Mouse (Mus musculus): Measurements from ENCODE around the gene Slc17a7.

DNA sequence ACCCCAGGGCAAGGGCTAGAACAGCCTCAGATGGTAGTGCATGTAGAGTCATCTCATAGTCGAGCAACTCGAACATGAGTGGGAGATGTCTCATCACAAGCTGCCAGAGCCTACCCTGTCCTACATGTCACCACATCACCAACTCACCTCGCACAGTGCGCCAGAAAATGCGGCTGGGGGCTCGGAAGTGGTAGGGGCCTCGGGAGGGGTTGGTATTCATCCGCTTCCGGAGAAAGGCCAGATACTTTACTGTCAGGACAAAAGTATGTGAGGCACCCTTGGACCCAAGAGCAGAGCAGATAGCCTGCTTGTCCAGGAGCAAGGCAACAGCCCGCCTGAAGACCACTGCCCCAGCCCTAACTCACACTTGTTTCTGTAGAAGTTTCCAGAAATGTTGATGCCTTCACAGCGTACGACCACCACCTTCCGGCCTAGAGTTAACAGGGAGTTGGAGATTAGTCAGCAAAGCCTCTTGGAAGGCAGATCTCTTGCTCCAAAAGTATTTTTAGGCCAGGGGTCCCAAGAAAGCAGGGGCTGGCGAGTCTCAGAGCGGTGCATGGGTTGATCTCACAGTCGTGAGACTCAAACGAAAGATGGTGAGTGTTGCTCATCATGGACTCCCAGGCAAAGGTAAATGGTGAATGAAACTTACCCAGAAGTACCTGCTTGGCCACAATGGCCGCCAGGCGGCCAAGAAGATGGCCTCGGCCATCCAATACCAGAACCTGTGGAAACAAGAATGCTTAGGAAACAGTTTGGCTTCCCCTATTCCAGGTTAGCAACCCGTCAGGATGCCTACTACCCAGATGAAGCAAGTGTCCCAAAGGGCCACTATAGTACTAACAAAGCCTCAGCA lies 36.7 kb upstream of the Slc17a7 start:
- TF ChIP-seq CTCF (IDR thresholded peaks at IDR 0.05) (0 out of 2 replicates have a peak, but pooled peaks have one; percentile 31), EP300 (IDR thresholded peaks at IDR 0.05) (no peak)
